Mouse (Mus musculus) heart, adult 8-10 months (tissue): ENCODE results near the gene Olfr67. TPM values are rescaled to one million over a fixed set of nuclear protein-coding genes. Genes with fewer than 3 reads are reported as not detected.
"Not testable (repeated sequence)": the region's sequence is repeated elsewhere in the genome, so short reads cannot be mapped to it uniquely, and the experiment has no call there.

Experiments
- DNase-seq: peaks from one replicate; pipeline ENCODE4 v3.0.0; 2022; ENCODE audit warnings: low spot score
- total RNA-seq, 4 experiments: library from RNA; stranded (reverse); gene quantifications; 2 replicates each; pipeline ENCODE4 v1.2.4; 2022

The Olfr67 gene
- not detected for total RNA-seq

DNA sequence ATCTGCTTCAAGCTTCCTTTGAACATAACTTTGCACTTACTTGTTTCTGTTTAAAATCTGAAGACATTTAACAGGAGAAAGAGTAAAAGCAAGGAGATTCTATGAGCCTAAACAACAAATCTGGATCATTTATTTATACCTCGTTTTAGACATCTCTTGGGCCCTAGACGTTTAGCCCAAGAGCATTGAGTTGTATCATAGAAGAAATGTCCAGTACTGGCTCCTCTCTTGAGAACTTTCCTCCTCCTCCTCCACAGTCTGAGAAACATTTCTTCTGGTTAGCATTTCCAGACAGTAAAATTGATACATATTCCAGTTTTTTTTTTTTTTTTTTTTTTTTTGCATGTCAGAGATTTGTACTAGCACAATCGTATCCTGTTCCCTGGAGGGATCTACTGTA, at the start of gene Olfr67:
Gene Olfr67 (minus strand): TSS at position 101 of the 400 bp plus-strand sequence.
- DNase-seq = no peak

- no peak for DNase-seq
Observed at GRCm38 (mm10) chr7:103840268-103840667, 48.6 kb upstream of the Olfr67 start, which contains the start of gene Hbb-bh2. Gene Hbb-bh2, minus strand, starts transcription at chr7:103840520.

GRCm38 (mm10) chr7:103827808-103828207, 36.2 kb upstream of the Olfr67 start, which contains the start of gene Hbb-bs:
Gene Hbb-bs, minus strand, starts transcription at chr7:103828096.
- no peak for DNase-seq

DNA sequence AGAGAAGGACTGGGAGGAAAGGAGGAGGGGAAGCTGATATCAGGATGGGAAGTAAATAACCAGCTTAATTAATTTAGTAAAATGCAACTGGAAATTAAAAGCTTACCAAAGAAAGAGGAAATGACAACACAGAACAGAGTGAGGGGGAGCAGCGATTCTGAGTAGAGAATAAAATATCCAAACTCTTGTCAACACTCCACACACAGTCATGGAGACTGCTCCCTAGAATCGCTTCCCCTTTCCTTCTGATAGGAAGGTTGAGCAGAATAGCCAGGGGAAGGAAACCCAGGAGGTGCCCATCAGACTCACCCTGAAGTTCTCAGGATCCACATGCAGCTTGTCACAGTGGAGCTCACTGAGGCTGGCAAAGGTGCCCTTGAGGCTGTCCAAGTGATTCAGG, 35.5 kb upstream of the Olfr67 start:
- not testable (repeated sequence) for DNase-seq

DNA sequence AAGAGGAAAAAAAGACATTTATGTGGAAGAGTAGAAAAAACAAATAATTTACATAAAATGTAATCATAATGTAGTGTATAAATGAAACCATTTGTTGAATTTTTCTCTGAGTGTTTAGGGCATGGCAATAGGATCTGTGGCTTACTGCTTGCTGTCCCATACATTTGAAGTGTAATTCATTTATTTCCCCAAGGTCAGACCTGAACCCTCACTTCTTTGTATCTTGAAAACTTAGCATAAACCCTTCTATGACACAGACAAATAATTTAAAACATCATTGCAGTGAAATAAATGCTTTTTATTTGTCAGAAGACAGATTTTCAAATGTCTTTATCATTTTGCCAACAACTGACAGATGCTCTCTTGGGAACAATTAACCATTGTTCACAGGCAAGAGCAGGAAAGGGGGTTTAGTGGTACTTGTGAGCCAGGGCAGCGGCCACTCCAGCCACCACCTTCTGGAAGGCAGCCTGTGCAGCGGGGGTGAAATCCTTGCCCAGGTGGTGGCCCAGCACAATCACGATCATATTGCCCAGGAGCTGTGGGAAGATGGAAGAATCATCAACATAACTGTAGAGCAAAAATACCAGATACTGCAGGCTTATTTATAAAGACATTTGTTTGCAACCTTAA, 34.8 kb upstream of the Olfr67 start:
- no peak for DNase-seq

- no peak for DNase-seq
Observed at GRCm38 (mm10) chr7:103825536-103826254, 34.1 kb upstream of the Olfr67 start.

DNA sequence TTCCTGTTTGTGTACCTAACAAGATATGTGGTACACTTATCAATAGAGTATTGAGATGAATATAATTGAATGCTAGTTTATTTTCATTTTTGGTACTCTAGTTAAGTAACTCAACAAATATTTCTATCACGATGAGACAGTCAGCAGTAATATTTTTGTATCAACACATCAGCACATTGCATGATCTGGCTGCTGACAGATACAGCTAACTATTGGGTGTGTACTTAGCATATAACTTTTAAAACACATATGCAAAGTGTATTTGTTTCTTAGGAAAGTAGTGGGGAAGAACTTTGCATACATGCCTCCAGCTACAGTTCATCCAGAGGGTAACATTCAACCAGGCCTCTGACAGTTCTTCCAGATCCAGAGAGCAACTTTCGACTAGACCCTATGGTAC, 33.0 kb upstream of the Olfr67 start:
- DNase-seq = no peak

- DNase-seq = not testable (repeated sequence)
Observed at GRCm38 (mm10) chr7:103815085-103815484, 23.5 kb upstream of the Olfr67 start.

GRCm38 (mm10) chr7:103813766-103814165, 22.1 kb upstream of the Olfr67 start, which contains the start of gene Hbb-bt:
Gene Hbb-bt, minus strand, starts transcription at chr7:103813996.
- DNase-seq = no peak

- not testable (repeated sequence) for DNase-seq
Observed at GRCm38 (mm10) chr7:103813152-103813551, 21.5 kb upstream of the Olfr67 start.

DNA sequence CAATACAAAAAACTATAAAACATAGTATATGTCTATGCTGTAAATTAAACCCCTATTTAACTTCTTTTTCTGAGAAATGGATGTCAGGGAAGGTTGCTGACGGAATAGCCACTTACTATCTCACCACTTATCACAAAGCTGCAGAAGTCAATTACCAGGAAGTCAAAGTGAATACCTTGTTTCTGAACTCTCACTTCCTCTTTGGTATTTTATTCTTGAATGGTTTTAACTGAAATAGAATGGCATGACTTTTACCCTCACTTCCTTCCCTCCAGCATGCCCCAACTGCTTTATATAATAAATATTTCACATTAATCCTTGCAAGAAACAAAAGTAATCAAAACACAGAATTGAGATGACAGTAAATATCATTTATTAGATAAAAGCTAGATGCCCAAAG, 20.6 kb upstream of the Olfr67 start:
- DNase-seq = no peak

GRCm38 (mm10) chr7:103811223-103811845, 19.7 kb upstream of the Olfr67 start:
- DNase-seq = no peak

DNA sequence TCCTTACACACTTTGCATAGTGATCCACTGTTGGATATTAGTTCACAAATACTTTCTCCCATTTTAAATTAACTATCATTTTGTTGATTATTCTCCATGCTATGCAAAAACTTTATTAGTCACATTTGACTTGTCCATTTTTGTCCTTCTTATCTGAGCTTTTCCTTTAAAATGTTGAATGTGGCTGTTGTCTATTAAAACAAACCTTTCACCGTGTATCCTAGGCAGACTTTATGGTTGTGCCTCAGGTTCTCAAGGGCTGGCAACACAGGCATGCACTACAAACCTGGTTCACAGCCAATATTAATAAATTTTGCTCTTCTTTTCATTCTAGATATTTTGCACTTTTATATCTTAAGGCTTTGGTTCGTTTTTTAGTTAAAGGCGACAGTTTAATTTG, 19.1 kb upstream of the Olfr67 start:
- no peak for DNase-seq

DNA sequence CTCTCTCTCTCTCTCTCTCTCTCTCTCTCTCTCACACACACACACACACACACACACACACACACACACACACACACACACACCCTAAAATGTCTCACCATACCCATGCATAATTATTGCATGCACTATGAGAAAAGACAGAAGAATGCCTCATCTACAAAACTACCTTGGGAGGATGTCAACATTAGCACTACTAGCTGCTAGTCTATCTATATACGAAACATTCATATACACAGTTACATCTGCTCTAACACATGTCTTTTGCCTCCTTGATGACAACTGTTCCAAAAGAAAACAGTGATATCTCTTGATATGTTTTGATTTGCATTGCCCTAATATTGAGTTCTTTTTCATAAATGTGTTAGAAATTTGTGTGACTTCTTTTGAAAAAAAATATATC, 18.7 kb upstream of the Olfr67 start:
- DNase-seq = no peak

GRCm38 (mm10) chr7:103809801-103810155, 18.2 kb upstream of the Olfr67 start:
- no peak for DNase-seq

GRCm38 (mm10) chr7:103808971-103809800, 17.6 kb upstream of the Olfr67 start:
- DNase-seq = no peak

GRCm38 (mm10) chr7:103808120-103808519, 16.5 kb upstream of the Olfr67 start:
- DNase-seq = not testable (repeated sequence)

DNA sequence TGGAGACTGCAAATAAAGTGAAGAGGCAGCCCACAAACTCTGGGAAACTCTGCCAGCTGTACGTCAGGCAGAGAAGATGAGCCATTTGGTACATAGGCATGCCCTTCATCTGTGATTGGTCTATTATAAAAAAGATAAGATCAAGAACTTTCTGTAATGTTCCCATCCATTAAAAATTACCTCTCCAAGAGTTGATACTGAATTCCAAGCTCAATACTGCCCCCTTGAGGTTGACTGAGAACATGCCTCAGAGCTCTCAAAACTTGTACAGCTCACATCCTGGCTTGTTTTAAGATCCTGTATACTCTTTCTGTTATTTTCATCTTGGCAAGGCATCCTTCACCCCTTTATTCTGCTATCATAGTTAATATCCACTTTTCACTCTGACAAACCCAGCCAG, 15.2 kb upstream of the Olfr67 start:
- peak; percentile 6 for DNase-seq

DNA sequence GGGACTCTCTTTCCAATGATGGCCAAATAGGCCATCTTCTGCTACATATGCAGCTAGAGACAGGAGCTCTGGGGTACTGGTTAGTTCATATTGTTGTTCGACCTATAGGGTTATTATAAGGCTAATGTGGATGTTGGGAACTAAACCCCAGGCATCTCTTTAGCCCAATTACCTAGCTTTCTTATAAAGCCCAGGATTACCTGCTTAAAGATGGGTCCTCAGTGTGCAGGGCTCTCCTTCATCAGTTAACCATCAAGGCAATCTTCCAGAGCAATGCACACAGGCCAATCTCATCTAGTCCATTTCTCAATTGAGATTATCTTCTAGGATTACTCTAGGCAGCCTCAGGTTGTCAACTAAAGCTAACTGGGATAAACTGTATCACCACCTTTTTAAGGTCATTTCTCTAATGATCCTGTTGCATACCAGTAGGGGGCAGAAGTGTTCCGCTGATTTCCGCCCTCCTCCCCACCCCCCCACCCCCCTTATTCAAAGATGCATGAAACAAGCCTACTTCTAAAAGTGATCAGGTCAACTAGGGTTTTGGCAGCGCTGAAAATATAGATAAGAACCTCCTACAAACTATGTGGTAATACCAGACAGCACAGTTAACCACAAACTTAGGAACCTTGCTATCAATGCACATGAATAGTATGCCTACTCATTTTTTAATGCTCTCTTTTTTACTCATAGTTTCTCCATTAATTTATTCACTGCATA, 1.2 kb upstream of the Olfr67 start:
- DNase-seq = peak; percentile 1

DNA sequence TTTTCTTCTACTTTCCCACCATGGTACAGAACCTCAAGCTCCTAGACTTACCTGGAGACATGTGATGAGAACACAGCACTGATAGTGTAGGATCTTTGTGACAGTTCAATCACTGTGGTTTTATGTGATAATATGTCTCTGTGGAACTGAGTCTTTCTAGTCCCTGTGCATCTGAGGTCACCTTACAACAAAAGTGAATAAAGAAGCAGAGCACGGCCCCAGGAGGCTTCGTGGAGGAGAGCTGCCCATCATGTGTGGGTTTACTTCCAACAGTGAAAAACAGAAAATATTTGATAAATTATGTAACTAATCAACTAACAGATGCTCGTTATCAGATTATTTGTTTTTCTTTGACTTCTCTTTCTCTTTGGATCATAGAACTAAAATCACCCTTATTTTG, 12.0 kb downstream of the Olfr67 start, which contains the start of gene Olfr68:
Gene Olfr68 (minus strand): TSS at position 101 of the 400 bp plus-strand sequence.
- no peak for DNase-seq

DNA sequence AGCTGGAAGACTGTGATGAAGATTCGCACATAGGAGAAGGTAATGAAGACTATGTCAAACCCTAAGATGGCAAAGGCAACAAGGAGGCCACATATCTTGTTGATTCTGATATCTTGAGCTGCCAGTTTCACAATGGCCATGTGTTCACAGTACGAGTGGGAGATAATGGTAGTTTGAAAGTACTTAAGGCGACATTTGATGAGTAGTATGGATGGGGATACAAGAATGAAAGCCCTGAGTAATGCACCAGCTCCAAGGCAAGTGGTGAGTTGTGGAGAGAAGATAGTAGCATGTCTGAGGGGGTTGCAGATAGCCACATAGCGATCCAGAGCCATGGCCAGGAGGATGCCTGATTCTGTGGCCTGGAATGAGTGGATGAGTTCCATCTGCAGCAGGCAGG, 14.0 kb downstream of the Olfr67 start:
- not testable (repeated sequence) for DNase-seq
